Mouse (Mus musculus) MEL-GATA-1-ER (cell line): ENCODE measurements around the gene Vps13c.

ENCODE experiments used
- DNase-seq: peaks from one replicate; pipeline ENCODE4 v3.0.0-alpha.2; 2012; ENCODE audit warnings: low read depth; ENCODE audit errors: extremely low read depth

Vps13c gene

GRCm38 (mm10) chr9:67878197-67878769 lies 38.1 kb downstream of the Vps13c start:
- DNase-seq: peak; percentile 85

DNA sequence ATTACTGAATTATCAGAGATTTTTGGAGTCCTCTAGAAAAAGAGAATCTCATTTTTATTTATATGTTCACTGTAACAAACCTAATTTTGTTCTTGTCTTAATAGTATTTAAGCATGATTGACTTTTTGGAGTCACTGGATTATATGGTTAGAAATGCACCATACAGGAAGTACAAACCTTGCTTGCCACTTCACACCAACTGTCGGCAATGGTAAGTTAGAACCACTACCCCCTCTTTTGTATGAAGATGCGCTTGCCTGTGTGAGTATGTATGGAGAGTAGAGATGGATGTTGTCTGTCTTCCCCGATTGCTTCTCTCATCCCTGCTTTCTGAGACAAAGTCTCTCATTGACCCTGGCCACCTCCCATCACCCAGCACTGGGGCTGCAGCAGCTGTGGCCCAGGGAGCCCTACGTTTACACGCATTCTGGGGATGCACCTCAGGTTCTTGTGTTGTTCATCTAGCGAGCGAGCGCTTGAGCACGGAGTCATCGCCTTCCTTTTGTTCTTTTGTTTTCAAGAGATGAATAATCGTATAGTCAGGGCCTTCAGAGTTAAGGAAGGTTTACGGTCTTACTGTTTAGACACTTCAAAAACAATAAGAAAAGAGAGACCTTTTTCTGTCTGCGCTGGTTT lies 43.3 kb downstream of the Vps13c start:
- DNase-seq: no peak

GRCm38 (mm10) chr9:67884095-67884494 lies 43.9 kb downstream of the Vps13c start:
- DNase-seq: no peak

GRCm38 (mm10) chr9:67886981-67887720 lies 47.0 kb downstream of the Vps13c start:
- DNase-seq: no peak

GRCm38 (mm10) chr9:67893474-67893873 lies 53.3 kb downstream of the Vps13c start:
- no peak for DNase-seq

GRCm38 (mm10) chr9:67896646-67897295 lies 56.6 kb downstream of the Vps13c start:
- no peak for DNase-seq

DNA sequence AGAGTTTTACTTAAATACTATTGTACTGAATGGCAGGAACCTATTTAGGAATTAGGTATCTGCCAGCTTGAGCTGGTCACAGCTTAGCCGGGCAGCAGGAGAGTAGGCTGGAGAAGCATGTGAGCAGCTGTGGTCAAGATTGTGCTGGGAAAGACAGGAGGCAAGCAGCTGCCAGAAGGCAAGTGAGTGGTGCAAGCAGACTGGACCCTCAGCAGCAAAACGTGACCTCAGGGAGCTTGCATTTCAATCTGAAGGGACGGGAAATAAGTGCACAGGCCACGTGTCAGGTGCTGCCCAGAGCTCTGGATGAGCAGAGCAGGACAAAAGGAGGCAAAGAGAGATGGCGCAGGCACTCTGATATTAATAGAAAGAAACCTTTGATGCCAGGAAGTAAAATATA lies 60.2 kb downstream of the Vps13c start:
- DNase-seq: no peak

DNA sequence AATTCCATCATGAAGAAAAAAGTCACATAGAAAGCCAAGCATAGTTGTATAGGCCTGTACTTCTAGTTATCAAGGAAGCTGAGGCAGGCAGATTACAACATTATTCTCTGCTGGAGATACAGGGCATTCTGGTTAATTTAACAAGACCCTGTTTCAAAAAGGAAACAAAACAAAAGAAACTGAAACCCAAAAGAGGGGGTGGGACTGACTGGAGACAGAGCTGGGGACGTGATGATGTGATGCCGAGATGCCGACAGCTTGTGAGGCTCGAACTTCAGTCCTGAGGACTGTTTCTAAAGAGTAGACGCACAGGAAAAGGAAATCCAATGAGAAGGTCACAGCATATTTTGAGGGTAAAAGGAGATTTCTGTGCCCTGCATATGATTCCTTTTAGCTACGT lies 64.2 kb downstream of the Vps13c start:
- DNase-seq: no peak

DNA sequence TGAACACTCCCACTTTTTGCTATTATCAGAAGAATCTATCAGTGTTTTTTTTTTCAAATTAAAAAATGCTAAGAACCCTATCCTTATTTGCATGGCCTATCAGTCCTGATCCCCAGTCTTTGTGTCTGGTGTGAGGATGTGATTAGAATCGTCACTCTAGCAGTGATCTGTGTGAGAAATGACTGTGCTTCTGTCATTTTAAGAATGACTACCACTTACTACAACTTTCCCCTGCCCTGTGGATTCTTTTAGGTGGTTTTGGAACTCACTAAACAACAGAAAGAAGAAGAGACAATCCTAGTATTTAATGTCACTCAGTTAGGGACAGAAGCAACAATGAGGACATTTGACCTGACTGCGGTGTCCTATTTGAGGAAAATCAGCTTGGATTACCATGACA lies 65.3 kb downstream of the Vps13c start:
- no peak for DNase-seq

DNA sequence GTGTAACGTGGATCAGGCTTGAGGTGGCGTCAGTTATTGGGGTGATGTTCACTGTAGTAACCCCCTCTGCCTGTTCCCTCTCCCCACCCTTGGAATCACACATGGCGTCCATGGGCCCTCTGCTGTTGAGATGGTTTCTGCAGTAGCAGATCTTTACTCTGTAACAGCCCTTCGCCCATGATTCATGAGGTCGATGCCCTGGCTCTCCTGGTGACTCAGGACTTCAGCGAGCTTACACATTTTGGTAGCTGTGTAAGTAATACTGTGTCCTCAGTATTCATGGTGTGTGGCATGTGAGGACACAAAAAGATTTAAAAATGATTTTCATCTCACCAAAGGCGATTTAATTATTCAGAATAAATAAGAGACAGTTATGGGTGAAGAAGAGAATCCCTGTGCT lies 74.5 kb downstream of the Vps13c start:
- DNase-seq: no peak

DNA sequence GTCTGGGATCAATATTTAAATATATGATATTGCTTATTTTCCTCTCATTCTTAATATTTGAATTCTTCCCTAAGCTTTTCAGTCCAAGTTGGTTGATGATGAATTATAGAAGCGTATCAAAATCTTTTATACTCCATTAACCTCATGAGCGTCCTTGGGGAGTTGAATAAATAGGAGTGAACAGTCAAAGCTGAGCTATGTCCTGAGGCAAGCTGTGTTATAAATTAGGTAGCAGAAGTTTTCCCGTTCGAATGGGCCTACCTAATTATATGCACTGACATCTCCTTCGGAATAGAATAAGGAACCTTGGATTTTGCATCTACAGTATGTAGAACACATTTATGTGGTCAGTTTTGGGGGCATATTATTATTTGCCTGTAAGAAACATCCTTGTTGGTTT lies 82.2 kb downstream of the Vps13c start:
- no peak for DNase-seq

GRCm38 (mm10) chr9:67930629-67931028 lies 90.4 kb downstream of the Vps13c start:
- no peak for DNase-seq

DNA sequence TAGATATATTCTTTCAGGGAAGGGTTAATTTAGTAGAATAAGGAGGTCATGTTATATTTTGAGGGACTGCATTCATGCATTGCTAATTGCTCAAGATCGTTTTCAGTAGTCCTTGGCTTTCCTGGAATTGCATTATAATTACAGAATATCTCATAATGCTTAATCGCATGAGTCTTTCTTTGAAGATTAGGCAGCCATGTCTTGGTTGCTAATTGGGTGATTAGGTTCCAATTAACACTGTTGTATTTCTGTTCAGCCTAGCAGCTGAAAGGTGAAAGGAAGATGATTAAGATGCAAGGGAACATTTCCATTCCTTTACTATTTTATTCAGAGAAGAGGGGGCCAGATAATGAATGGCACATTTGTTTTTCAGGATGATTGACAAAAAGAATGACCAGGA lies 97.1 kb downstream of the Vps13c start:
- no peak for DNase-seq

GRCm38 (mm10) chr9:67955466-67956010 lies 115.3 kb downstream of the Vps13c start:
- DNase-seq: no peak

- DNase-seq: no peak
Observed at GRCm38 (mm10) chr9:67961953-67962352, 121.8 kb downstream of the Vps13c start.

DNA sequence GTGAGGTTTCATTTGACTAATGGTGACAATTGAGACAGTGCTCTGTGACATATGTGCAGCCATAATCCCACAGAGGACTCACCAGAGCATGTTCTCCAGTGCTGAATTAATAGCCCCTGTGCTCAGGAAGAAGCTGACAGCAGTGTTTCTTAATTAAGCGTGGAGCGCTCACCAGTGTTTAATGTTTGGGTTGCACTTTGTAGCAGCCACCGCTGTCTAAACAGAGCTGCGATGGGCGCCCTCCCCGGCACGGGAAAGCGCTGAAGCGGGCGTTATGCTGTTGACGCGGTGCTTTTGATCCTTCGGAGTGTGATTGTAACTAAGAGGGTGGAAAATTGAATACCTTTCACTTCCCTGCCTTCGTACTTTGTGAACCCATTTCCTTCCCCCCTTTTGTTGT lies 125.7 kb downstream of the Vps13c start:
- DNase-seq: no peak

GRCm38 (mm10) chr9:67967011-67967410 lies 126.8 kb downstream of the Vps13c start:
- no peak for DNase-seq

- peak; percentile 39 for DNase-seq
Observed at GRCm38 (mm10) chr9:67973451-67973850, 133.3 kb downstream of the Vps13c start.

DNA sequence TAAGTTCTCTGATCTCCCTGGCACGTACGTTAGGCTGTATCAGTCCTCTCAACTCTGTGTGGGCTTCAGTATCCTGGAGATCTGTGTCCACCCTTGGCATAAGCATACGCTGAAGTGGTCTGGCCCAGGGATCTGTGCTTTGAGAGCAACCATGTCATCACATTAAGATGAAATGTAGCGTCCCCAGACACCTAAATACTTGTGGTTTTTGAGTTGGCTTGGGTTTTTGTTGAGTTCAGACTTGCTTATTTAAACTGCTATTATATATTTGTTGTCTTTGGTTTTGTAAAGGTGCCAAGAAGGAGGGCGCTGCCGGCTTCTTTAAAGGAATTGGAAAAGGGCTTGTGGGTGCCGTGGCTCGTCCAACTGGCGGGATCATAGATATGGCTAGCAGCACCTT lies 135.3 kb downstream of the Vps13c start:
- DNase-seq: no peak

- no peak for DNase-seq
Observed at GRCm38 (mm10) chr9:68006566-68006965, 166.4 kb downstream of the Vps13c start.

DNA sequence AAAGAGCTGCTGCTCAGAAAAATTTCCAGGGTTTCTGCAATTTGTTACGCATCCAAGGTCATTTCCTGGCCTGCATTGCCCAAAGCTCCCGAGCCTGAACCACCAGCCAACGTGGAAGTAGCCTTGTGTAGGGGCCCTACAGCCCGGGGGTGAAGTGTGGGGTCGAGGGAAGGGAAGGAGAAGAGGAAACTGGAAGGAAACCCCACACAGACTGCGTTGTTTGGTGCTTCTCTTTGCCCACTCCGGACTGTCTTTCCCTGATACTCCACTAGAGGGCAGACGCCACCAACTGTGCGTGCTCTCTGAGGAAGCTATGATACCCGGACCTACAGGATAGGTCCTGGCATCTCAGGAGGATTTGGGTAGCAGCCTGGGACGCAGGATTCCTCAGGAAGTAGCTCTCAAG lies 174.8 kb downstream of the Vps13c start:
- DNase-seq: peak; percentile 10
